Mouse (Mus musculus): ENCODE data around the gene Gfra1. TPM values are rescaled to one million over a fixed set of nuclear protein-coding genes. Genes with fewer than 3 reads are reported as not detected.

Gfra1 gene
- total and polyA plus RNA-seq, 3 experiments: not detected

- Histone ChIP-seq H3K27ac (ENCODE audit: insufficient read depth, low read depth) (no peak overlapping the region), H3K4me1 (ENCODE audit: control insufficient read depth in 1 of 2, insufficient read depth in 2 of 2) (0 out of 4 replicates have a peak, but pooled peaks cover 0 to 2% of the 10 kb centered on the region in 2 experiments), H3K36me3 (replicated peaks in 1 of 2; ENCODE audit: control insufficient read depth in 1 of 2, insufficient read depth in 1 of 2, low read length in 1 of 2) (no peaks in the 10 kb centered on the region), H3K9ac (ENCODE audit: insufficient read depth, low read depth) (no peak overlapping the region), H3K79me2 (replicated peaks; ENCODE audit: control insufficient read depth, extremely low read depth, insufficient read depth, poor library complexity, severe bottlenecking) (no peaks in the 10 kb centered on the region), H3K4me3 (replicated peaks in 1 of 3; ENCODE audit: low read depth in 2 of 3, low read length in 2 of 3, poor library complexity in 1 of 3) (no peak overlapping the region), H3K27me3 (replicated peaks) (no peaks in the 10 kb centered on the region), H3K9me3 (replicated peaks; ENCODE audit: low read length) (no peaks in the 10 kb centered on the region), H3K4me2 (ENCODE audit: insufficient read depth, low read depth, poor library complexity, severe bottlenecking) (no peak overlapping the region)
- DNase-seq (ENCODE audit: extremely low read depth): no peak
- dilution Hi-C loops (cut with MboI; ENCODE audit: extremely low pct_ligation_motif_present, extremely low pct_unique_long_range_greater_than_20kb, low sequenced_read_pairs): no loop called here
- in situ Hi-C loops (cut with MboI; ENCODE audit: low pct_ligation_motif_present, low pct_unique_long_range_greater_than_20kb, low sequenced_read_pairs): no loop called here
- TF ChIP-seq MYC (IDR thresholded peaks at IDR 0.05; ENCODE audit: low read depth, low read length) (no peak), CTCF (conservative IDR thresholded peaks at IDR 0.05 in 1 of 2, IDR thresholded peaks at IDR 0.05 in 1 of 2; ENCODE audit: low read depth in 2 of 2, low read length in 2 of 2) (no peak), ETS1 (conservative IDR thresholded peaks at IDR 0.05; ENCODE audit: low read depth, low read length) (no peak), SIN3A (IDR thresholded peaks at IDR 0.05; ENCODE audit: low read length) (no peak), POLR2AphosphoS2 (IDR thresholded peaks at IDR 0.05; ENCODE audit: low read depth, low read length) (no peak), HCFC1 (IDR thresholded peaks at IDR 0.05; ENCODE audit: low read depth, low read length) (no peak), ZKSCAN1 (IDR thresholded peaks at IDR 0.05; ENCODE audit: borderline replicate concordance, low read depth, low read length) (no peak), POLR2A (IDR thresholded peaks at IDR 0.05; ENCODE audit: low read depth, low read length) (no peak), USF2 (conservative IDR thresholded peaks at IDR 0.05; ENCODE audit: low read depth, low read length) (no peak), JUN (IDR thresholded peaks at IDR 0.05; ENCODE audit: insufficient read depth, low read depth, low read length) (no peak), USF1 (IDR thresholded peaks at IDR 0.05; ENCODE audit: low read depth, low read length) (no peak), SMC3 (IDR thresholded peaks at IDR 0.05; ENCODE audit: low read depth, low read length) (no peak), NRF1 (IDR thresholded peaks at IDR 0.05; ENCODE audit: low read depth, low read length) (no peak)
Measured at GRCm38 (mm10) chr19:58335585-58336530, 119.9 kb downstream of the Gfra1 start.

GRCm38 (mm10) chr19:58329305-58329704, 126.4 kb downstream of the Gfra1 start:
- DNase-seq (ENCODE audit: extremely low read depth): no peak
- Histone ChIP-seq H3K4me2 (ENCODE audit: insufficient read depth, low read depth, poor library complexity, severe bottlenecking) (no peak overlapping the region), H3K27me3 (replicated peaks) (no peaks in the 10 kb centered on the region), H3K9me3 (replicated peaks; ENCODE audit: low read length) (no peaks in the 10 kb centered on the region), H3K9ac (ENCODE audit: insufficient read depth, low read depth) (no peak overlapping the region), H3K4me3 (replicated peaks in 1 of 3; ENCODE audit: low read depth in 2 of 3, low read length in 2 of 3, poor library complexity in 1 of 3) (no peak overlapping the region), H3K27ac (ENCODE audit: insufficient read depth, low read depth) (no peak overlapping the region), H3K4me1 (ENCODE audit: control insufficient read depth in 1 of 2, insufficient read depth in 2 of 2) (no peaks in the 10 kb centered on the region), H3K79me2 (replicated peaks; ENCODE audit: control insufficient read depth, extremely low read depth, insufficient read depth, poor library complexity, severe bottlenecking) (no peaks in the 10 kb centered on the region), H3K36me3 (replicated peaks in 1 of 2; ENCODE audit: control insufficient read depth in 1 of 2, insufficient read depth in 1 of 2, low read length in 1 of 2) (no peaks in the 10 kb centered on the region)
- in situ Hi-C loops (cut with MboI; ENCODE audit: low pct_ligation_motif_present, low pct_unique_long_range_greater_than_20kb, low sequenced_read_pairs) (no loop called here), dilution Hi-C loops (cut with MboI; ENCODE audit: extremely low pct_ligation_motif_present, extremely low pct_unique_long_range_greater_than_20kb, low sequenced_read_pairs) (no loop called here)
- TF ChIP-seq JUND (conservative IDR thresholded peaks at IDR 0.05; ENCODE audit: low read depth, low read length): no peak
- no peak for TF ChIP-seq CTCF (conservative IDR thresholded peaks at IDR 0.05 in 1 of 2, IDR thresholded peaks at IDR 0.05 in 1 of 2; ENCODE audit: low read depth in 2 of 2, low read length in 2 of 2)
- no peak for TF ChIP-seq USF1 (IDR thresholded peaks at IDR 0.05; ENCODE audit: low read depth, low read length)
- TF ChIP-seq CHD1 (IDR thresholded peaks at IDR 0.05; ENCODE audit: low read depth, low read length): no peak
- TF ChIP-seq MAX (IDR thresholded peaks at IDR 0.05; ENCODE audit: low read length): no peak
- no peak for TF ChIP-seq KAT2A (IDR thresholded peaks at IDR 0.05; ENCODE audit: insufficient replicate concordance, low read length)
- no peak for TF ChIP-seq RCOR1 (conservative IDR thresholded peaks at IDR 0.05; ENCODE audit: low read depth, low read length)
- no peak for TF ChIP-seq PAX5 (IDR thresholded peaks at IDR 0.05; ENCODE audit: low read length)
- no peak for TF ChIP-seq MXI1 (IDR thresholded peaks at IDR 0.05; ENCODE audit: low read depth, low read length)
- no peak for TF ChIP-seq MAZ (IDR thresholded peaks at IDR 0.05; ENCODE audit: low read depth, low read length)
- no peak for TF ChIP-seq RAD21 (IDR thresholded peaks at IDR 0.05; ENCODE audit: low read depth, low read length)
- no peak for TF ChIP-seq SMC3 (IDR thresholded peaks at IDR 0.05; ENCODE audit: low read depth, low read length)
- no peak for TF ChIP-seq GABPA (IDR thresholded peaks at IDR 0.05; ENCODE audit: insufficient replicate concordance, low read depth, low read length)
- TF ChIP-seq MEF2A (IDR thresholded peaks at IDR 0.05; ENCODE audit: borderline replicate concordance, low read depth, low read length): no peak
